Mouse (Mus musculus) liver, embryonic 12.5 days (tissue): ENCODE results near the gene Tbcb. TPM values are rescaled to one million over a fixed set of nuclear protein-coding genes. Genes with fewer than 3 reads are reported as not detected.
A peak's percentile ranks its signal among the peaks of the same experiment; 100 is the strongest.
"Not testable (repeated sequence)": the region's sequence is repeated elsewhere in the genome, so short reads cannot be mapped to it uniquely, and the experiment has no call there.

Experiments used
- ATAC-seq: fragments of 200-750 bp; cut with Nextera tagmentation; 2 replicates; pipeline ENCODE4 v1.8.0; 2017; ENCODE audit warnings: moderate number of reproducible peaks, mild to moderate bottlenecking, moderate library complexity
- H3K27ac ChIP-seq: fragments of 300-500 bp; sonication (generic); 2 replicates; pipeline ENCODE4 v1.5.1; 2016; ENCODE audit warnings: mild to moderate bottlenecking
- H3K27me3 ChIP-seq: fragments of 300-500 bp; sonication (generic); replicated peaks from 2 replicates; pipeline ENCODE4 v1.6.1; 2016; ENCODE audit warnings: mild to moderate bottlenecking, moderate library complexity
- H3K36me3 ChIP-seq: fragments of 300-500 bp; sonication (generic); 2 replicates; pipeline ENCODE4 v1.6.1; 2016; ENCODE audit warnings: mild to moderate bottlenecking, moderate library complexity
- H3K4me1 ChIP-seq: fragments of 300-500 bp; sonication (generic); 2 replicates; pipeline ENCODE4 v1.6.1; 2016
- H3K4me2 ChIP-seq: fragments of 300-500 bp; sonication (generic); 2 replicates; pipeline ENCODE4 v1.6.1; 2016; ENCODE audit warnings: mild to moderate bottlenecking, moderate library complexity
- H3K4me3 ChIP-seq: fragments of 300-500 bp; sonication (generic); 2 replicates; pipeline ENCODE4 v1.5.1; 2016; ENCODE audit warnings: mild to moderate bottlenecking, moderate library complexity
- H3K9ac ChIP-seq: fragments of 300-500 bp; sonication (generic); 2 replicates; pipeline ENCODE4 v1.6.1; 2016; ENCODE audit warnings: mild to moderate bottlenecking, moderate library complexity
- H3K9me3 ChIP-seq: fragments of 300-500 bp; sonication (generic); replicated peaks from 2 replicates; pipeline ENCODE4 v1.6.1; 2016; ENCODE audit warnings: mild to moderate bottlenecking, moderate library complexity
- WGBS: fragments of 180-500 bp; shearing (Covaris S2); methylation state at CpG from one replicate; pipeline ENCODE4 v1.1.7; 2016; ENCODE audit not compliant: insufficient replicate concordance; 5-methylcytosine and 5-hydroxymethylcytosine counted together
- polyA plus RNA-seq: library from polyadenylated mRNA; unstranded; fragments of >200 nt; fragmentation: Nextera tagmentation; extraction: Ambion mirVana; gene quantifications from 2 replicates; pipeline ENCODE4 v1.2.1, GENCODE M21; 2016

The Tbcb gene
- polyA plus RNA-seq, 1 experiment from 2014 or later, result 75.0 TPM

GRCm38 (mm10) chr7:30220008-30220356 is 12.1 kb downstream of the Tbcb start:
- H3K9me3 ChIP-seq, result 0 out of 2 replicates have a peak, but pooled peaks cover 3% of the 10 kb centered on the region
- peak overlapping the region; percentile 53 for H3K4me3 ChIP-seq
- H3K4me1 ChIP-seq, result peaks cover 32% of the 10 kb centered on the region
- no peak for ATAC-seq
- 19% methylated on average over 11 of the region's 11 CpGs for WGBS
- H3K36me3 ChIP-seq, result peaks cover 21% of the 10 kb centered on the region
- peak overlapping the region; percentile 61 for H3K9ac ChIP-seq
- H3K27ac ChIP-seq, result no peak overlapping the region
- peak overlapping the region; percentile 82 for H3K4me2 ChIP-seq
- H3K27me3 ChIP-seq, result no peaks in the 10 kb centered on the region

DNA sequence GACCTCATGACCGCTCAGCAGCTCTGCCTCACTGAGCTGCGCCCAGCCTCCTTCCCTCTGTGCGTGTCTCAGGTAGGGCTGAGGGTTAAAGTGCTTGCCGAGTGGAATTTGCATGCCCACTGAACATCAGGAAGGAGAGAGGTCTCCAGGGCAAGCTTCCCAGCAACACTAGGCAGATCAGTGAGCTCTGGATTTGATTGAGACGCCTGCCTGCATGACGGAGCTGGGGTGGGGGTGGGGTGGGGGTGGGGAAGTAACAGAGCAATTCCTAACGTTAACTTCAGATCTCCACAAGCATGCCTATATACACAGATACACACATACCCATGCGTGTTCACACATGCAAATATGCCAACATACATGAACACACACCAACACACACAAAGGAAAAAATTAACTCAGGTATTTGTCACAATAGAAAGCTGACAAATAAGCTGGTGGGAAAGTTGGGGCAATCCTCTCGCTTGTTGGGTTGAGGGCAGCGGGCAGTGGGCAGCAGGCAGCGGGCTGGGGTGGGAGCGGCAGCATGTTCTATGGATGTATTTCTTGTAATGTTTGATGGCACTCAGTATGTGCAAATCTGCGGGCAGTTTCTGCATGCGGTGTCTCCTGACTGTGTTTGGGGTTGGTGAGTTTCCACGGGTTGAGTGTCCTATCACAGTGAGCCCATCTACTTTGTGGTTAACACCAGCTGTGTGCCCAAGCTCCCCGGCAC is 12.6 kb downstream of the Tbcb start:
- 8% methylated on average over 16 of the region's 16 CpGs for WGBS
- Histone ChIP-seq H3K27ac (no peak overlapping the region), H3K4me1 (peaks cover 32% of the 10 kb centered on the region), H3K4me2 (peak overlapping the region; percentile 82), H3K4me3 (peak overlapping the region; percentile 53), H3K27me3 (no peaks in the 10 kb centered on the region), H3K36me3 (peaks cover 18% of the 10 kb centered on the region), H3K9me3 (0 out of 2 replicates have a peak, but pooled peaks cover 3% of the 10 kb centered on the region), H3K9ac (peak overlapping the region; percentile 61)
- ATAC-seq, result peak; percentile 48

GRCm38 (mm10) chr7:30217277-30217676 is 14.8 kb downstream of the Tbcb start:
- 68% methylated on average over 2 of the region's 2 CpGs for WGBS
- H3K4me1 ChIP-seq, result peaks cover 28% of the 10 kb centered on the region
- no peak for ATAC-seq

GRCm38 (mm10) chr7:30216723-30217151 is 15.3 kb downstream of the Tbcb start:
- WGBS, result under 1% methylated on average over 16 of the region's 16 CpGs
- Histone ChIP-seq H3K9ac (no peak overlapping the region), H3K4me1 (peaks cover 22% of the 10 kb centered on the region), H3K9me3 (no peaks in the 10 kb centered on the region), H3K27me3 (no peaks in the 10 kb centered on the region), H3K4me2 (peak overlapping the region; percentile 45), H3K27ac (no peak overlapping the region), H3K4me3 (no peak overlapping the region), H3K36me3 (no peaks in the 10 kb centered on the region)
- ATAC-seq, result peak; percentile 65

More at GRCm38 (mm10) chr7:30217277-30217676, 14.8 kb downstream of the Tbcb start:
- H3K36me3 ChIP-seq, result no peaks in the 10 kb centered on the region
- no peaks in the 10 kb centered on the region for H3K9me3 ChIP-seq
- H3K4me2 ChIP-seq, result no peak overlapping the region
- H3K27me3 ChIP-seq, result no peaks in the 10 kb centered on the region
- no peak overlapping the region for H3K9ac ChIP-seq
- no peak overlapping the region for H3K4me3 ChIP-seq
- H3K27ac ChIP-seq, result no peak overlapping the region

DNA sequence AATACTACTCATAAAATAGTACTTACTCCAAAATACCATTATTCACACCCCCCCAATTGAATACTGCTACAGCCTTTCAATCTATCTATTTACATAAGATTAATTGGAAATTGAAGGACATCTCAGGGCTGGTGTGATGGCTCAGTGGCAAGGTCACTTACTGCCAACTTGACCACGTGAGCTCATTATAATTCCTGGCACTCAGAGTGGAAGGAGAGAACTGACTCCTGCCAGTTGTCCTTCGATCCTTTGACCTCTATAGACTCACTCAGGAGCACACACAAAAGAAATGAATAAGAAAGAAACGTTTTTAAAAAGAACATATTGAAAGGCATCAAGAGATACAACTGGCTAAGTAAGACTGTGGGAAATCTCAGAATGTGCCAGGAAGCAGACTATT is 16.2 kb downstream of the Tbcb start:
- Histone ChIP-seq H3K4me3 (no peak overlapping the region), H3K4me2 (no peak overlapping the region), H3K27me3 (no peaks in the 10 kb centered on the region), H3K36me3 (no peaks in the 10 kb centered on the region), H3K4me1 (peaks cover 21% of the 10 kb centered on the region), H3K9me3 (no peaks in the 10 kb centered on the region), H3K27ac (no peak overlapping the region), H3K9ac (no peak overlapping the region)
- WGBS, result 79% methylated on average over 3 of the region's 3 CpGs
- no peak for ATAC-seq

DNA sequence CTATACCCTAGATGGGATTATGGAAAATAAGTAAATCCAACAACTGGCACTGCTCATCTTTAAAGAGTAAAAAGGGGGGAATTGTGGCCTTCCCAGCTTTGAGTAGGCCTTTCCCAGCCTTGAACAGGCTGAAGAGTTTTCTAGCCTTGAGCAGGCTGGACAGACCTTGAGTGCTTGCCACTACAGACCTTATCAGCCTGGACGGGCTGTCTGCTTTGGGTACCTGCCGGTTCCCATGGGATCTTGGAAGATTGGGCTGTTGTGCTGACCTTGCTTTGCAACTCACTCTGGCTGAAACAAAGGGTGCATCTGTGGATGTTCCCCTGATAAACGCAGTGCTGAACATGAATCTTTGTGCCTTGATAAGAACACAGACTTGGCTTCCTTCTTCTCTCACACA is 18.2 kb downstream of the Tbcb start:
- Histone ChIP-seq H3K27me3 (no peaks in the 10 kb centered on the region), H3K36me3 (no peaks in the 10 kb centered on the region), H3K9me3 (no peaks in the 10 kb centered on the region), H3K4me1 (peaks cover 7% of the 10 kb centered on the region), H3K9ac (no peak overlapping the region), H3K27ac (no peak overlapping the region), H3K4me2 (no peak overlapping the region), H3K4me3 (no peak overlapping the region)
- no peak for ATAC-seq
- WGBS, result 75% methylated on average over 3 of the region's 3 CpGs

DNA sequence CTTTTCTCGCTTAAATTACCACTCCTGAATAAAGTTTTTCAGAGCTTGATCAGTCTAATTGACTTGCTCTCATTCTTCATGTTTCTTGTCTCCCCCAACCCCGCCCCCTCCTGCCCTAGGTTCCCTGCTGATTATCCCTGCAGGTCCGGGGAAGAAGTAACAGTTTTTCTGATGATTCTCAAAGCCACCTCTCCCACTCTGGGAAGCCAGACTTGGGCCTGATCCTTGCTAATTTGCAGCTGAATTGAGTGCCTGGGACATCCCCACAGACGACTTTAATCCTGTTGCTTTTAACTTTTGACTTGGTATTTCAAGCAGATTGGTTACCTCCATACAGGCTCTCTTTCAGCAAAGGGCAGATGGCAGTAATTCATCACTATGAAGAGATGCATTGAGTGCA is 21.0 kb downstream of the Tbcb start:
- no peak for ATAC-seq
- Histone ChIP-seq H3K4me2 (no peak overlapping the region), H3K4me3 (no peak overlapping the region), H3K9ac (no peak overlapping the region), H3K4me1 (no peaks in the 10 kb centered on the region), H3K9me3 (no peaks in the 10 kb centered on the region), H3K36me3 (no peaks in the 10 kb centered on the region), H3K27ac (no peak overlapping the region), H3K27me3 (no peaks in the 10 kb centered on the region; the same call in 1 of the 2 replicates)
- WGBS, result 29% methylated on average over 4 of the region's 4 CpGs

GRCm38 (mm10) chr7:30206364-30206763 is 25.7 kb downstream of the Tbcb start:
- H3K4me3 ChIP-seq, H3K36me3 ChIP-seq, H3K27ac ChIP-seq, H3K9me3 ChIP-seq, H3K4me2 ChIP-seq, ATAC-seq, H3K27me3 ChIP-seq, H3K9ac ChIP-seq: not testable (repeated sequence)
- peaks cover 12% of the 10 kb centered on the region for H3K4me1 ChIP-seq
- WGBS, result 43% methylated on average over 5 of the region's 5 CpGs

DNA sequence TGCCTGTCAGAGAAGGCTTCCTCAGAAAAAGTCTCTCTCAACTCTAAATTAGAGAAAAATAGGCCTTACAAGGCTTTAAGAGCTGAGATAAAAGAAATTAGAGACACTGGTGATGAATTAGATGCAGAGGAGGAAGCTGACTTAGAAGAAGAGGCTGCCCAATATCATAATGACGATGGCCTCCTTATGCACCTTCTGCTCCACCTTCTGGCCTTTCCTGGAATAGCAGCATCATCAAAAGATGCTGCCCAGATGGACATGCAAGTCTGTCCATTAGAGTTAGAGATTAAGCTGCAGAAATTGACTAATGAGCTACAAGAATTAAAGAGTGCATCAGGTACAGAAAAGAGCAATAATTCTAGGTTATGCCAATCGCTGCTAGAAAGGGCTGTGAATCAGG is 26.7 kb downstream of the Tbcb start:
- H3K9ac ChIP-seq, result no peak overlapping the region
- H3K9me3 ChIP-seq, result no peaks in the 10 kb centered on the region
- H3K27ac ChIP-seq, result no peak overlapping the region
- WGBS, result 3% methylated on average over 2 of the region's 2 CpGs
- no peaks in the 10 kb centered on the region; the same call in 1 of the 2 replicates for H3K27me3 ChIP-seq
- ATAC-seq, result no peak
- H3K4me1 ChIP-seq, result peaks cover 12% of the 10 kb centered on the region
- no peaks in the 10 kb centered on the region for H3K36me3 ChIP-seq
- no peak overlapping the region for H3K4me3 ChIP-seq
- no peak overlapping the region for H3K4me2 ChIP-seq

- no peak overlapping the region for H3K9ac ChIP-seq
- no peak for ATAC-seq
- no peaks in the 10 kb centered on the region; the same call in 1 of the 2 replicates for H3K27me3 ChIP-seq
- no peaks in the 10 kb centered on the region for H3K9me3 ChIP-seq
- 29% methylated on average over 8 of the region's 8 CpGs for WGBS
- peak overlapping the region; percentile 37 for H3K4me2 ChIP-seq
- H3K4me3 ChIP-seq, result no peak overlapping the region
- no peak overlapping the region for H3K27ac ChIP-seq
- peaks cover 12% of the 10 kb centered on the region for H3K4me1 ChIP-seq
- no peaks in the 10 kb centered on the region for H3K36me3 ChIP-seq
Observed at GRCm38 (mm10) chr7:30204380-30204779, 27.7 kb downstream of the Tbcb start.

GRCm38 (mm10) chr7:30202895-30203690 is 29.0 kb downstream of the Tbcb start:
- Histone ChIP-seq H3K4me1 (peaks cover 18% of the 10 kb centered on the region), H3K27ac (no peak overlapping the region), H3K9ac (no peak overlapping the region), H3K27me3 (no peaks in the 10 kb centered on the region), H3K4me2 (no peak overlapping the region), H3K9me3 (no peaks in the 10 kb centered on the region), H3K36me3 (no peaks in the 10 kb centered on the region), H3K4me3 (no peak overlapping the region)
- 78% methylated on average over 11 of the region's 11 CpGs for WGBS
- ATAC-seq, result no peak

- H3K27ac ChIP-seq, H3K27me3 ChIP-seq, H3K9me3 ChIP-seq, H3K4me2 ChIP-seq, H3K4me3 ChIP-seq, H3K9ac ChIP-seq, H3K36me3 ChIP-seq, ATAC-seq: not testable (repeated sequence)
- WGBS, result 71% methylated on average over 5 of the region's 5 CpGs
- peaks cover 30% of the 10 kb centered on the region for H3K4me1 ChIP-seq
Observed at GRCm38 (mm10) chr7:30200661-30201060, 31.4 kb downstream of the Tbcb start.
